Mouse (Mus musculus) E14TG2a.4 (cell line): ENCODE data around the gene Dlg4.

Experiments
- H3K27me3 ChIP-seq: 2 replicates; pipeline ENCODE4 v1.6.1; 2014; ENCODE audit warnings: low read length, control low read depth; ENCODE audit not compliant: insufficient read depth
- H3K36me3 ChIP-seq: 2 replicates; pipeline ENCODE4 v1.6.1; 2014; ENCODE audit warnings: low read length, control low read depth; ENCODE audit not compliant: insufficient read depth
- H3K4me1 ChIP-seq: replicated peaks from 2 replicates; pipeline ENCODE4 v1.6.1; 2014; ENCODE audit warnings: low read depth, low read length, control low read depth
- H3K4me3 ChIP-seq: replicated peaks from 2 replicates; pipeline ENCODE4 v1.5.1; 2014; ENCODE audit warnings: mild to moderate bottlenecking, low read length
- H3K9me3 ChIP-seq: 2 replicates; pipeline ENCODE4 v1.6.1; 2014; ENCODE audit warnings: low read length, control low read depth
- CTCF ChIP-seq: conservative IDR thresholded peaks from 2 replicates; pipeline ENCODE4 v1.5.1; 2014; ENCODE audit warnings: low read length
- NANOG ChIP-seq: IDR thresholded peaks from 2 replicates; pipeline ENCODE4 v1.6.1; 2014; ENCODE audit warnings: borderline replicate concordance, low read length, mixed read lengths
- POU5F1 ChIP-seq: IDR thresholded peaks from 2 replicates; pipeline ENCODE4 v1.6.1; 2014; ENCODE audit warnings: low read length, borderline replicate concordance

Dlg4 gene

DNA sequence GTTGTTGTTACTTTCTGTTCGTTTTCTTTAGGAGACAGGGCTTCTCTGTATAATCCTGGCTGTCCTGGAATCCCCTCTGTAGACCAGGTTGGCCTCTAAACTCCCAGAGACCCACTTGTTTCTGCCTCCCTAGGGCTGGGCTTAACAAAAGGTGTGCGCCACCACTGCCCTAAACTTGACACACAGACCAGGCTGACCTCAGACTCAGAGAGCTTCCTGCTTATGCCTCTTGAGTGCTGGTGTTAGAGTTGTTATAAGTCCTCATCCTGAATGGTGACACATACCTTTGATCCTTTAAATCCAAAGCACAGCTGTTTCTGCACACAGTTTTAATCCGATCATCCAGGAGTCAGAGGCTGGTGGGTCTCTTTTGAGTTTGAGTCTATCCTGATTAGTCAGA is 23.8 kb upstream of the Dlg4 start:
- TF ChIP-seq POU5F1 (no peak), CTCF (no peak), NANOG (no peak)
- H3K4me3 ChIP-seq: no peak overlapping the region
- peaks cover 51% of the 10 kb centered on the region for H3K36me3 ChIP-seq
- H3K9me3 ChIP-seq: no peaks in the 10 kb centered on the region
- H3K27me3 ChIP-seq: no peaks in the 10 kb centered on the region
- peaks cover 42% of the 10 kb centered on the region for H3K4me1 ChIP-seq

DNA sequence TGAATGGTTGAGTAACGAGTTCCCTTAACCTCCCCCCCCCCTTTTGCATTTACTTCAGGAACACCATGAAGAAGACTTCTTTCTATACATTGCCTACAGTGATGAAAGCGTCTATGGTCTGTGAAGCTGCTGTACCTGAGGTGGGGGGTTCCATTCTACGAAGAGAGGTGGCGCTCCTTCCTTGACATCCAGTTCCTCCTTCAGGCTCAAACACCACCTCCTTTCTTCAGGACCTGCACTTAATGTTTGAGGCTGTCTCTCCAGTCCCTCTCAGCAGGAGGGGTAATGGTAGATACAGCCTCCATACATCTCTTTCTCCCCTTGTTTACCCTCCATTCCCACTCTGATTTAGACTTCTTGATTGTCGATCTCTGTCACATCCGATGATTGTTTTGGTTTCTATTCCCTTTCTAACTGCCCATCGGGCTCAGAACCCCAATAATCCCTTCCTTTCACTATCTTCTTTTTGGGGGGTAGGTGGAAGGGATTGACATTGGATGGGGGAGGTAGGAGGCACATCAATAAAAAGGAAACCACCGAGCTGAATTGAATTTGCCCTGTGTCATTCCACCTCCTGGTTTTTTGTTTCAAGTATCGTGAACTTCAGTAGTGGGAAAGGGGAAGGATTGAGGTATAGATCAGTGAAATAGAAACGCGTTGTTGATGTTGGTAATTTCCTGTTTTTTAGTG is 22.2 kb upstream of the Dlg4 start:
- Histone ChIP-seq H3K4me3 (peak overlapping the region; percentile 100; the same call in 1 of the 2 replicates), H3K9me3 (no peaks in the 10 kb centered on the region), H3K27me3 (no peaks in the 10 kb centered on the region), H3K4me1 (peaks cover 58% of the 10 kb centered on the region), H3K36me3 (peaks cover 51% of the 10 kb centered on the region)
- TF ChIP-seq POU5F1: no peak
- TF ChIP-seq NANOG: no peak
- no peak for TF ChIP-seq CTCF

DNA sequence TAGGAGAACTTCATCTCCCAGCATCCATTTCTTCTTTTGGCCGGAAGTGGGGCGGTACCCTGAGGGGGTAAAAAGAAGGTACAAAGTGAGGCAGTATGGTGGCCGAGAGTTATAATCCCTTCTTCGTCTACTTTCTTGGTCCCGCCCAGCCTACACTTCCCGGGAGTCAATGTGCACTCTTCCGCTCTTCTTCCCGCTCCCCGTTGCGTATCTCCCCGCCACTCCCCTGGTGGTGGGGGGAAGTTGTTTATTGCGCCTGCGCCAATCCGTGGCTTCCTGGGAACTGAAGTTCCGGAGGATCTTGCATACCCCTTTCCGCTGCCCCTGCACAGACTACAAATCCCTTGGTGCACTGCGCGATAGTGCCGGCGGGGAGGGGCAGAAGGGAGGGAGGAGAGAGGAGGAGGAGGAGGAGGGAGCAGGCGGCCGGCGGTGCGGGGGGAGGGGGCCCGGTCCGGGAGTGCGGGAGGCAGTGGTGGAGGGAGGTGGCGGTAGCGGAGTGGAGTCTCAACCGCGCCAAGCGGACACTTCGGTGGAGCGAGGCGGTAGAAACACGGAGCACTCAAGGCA is 21.3 kb upstream of the Dlg4 start, which contains the start of gene Phf23:
Gene Phf23 (plus strand): TSS at position 387 of the 570 bp plus-strand sequence.
- no peak for TF ChIP-seq POU5F1
- TF ChIP-seq NANOG: no peak
- no peak for TF ChIP-seq CTCF
- peak within 1 kb of the TSS; percentile 100 for H3K4me3 ChIP-seq
- H3K36me3 ChIP-seq: peaks cover 52% of the 10 kb centered on the region
- no peaks in the 10 kb centered on the region for H3K9me3 ChIP-seq
- peaks cover 57% of the 10 kb centered on the region for H3K4me1 ChIP-seq
- no peaks in the 10 kb centered on the region for H3K27me3 ChIP-seq

DNA sequence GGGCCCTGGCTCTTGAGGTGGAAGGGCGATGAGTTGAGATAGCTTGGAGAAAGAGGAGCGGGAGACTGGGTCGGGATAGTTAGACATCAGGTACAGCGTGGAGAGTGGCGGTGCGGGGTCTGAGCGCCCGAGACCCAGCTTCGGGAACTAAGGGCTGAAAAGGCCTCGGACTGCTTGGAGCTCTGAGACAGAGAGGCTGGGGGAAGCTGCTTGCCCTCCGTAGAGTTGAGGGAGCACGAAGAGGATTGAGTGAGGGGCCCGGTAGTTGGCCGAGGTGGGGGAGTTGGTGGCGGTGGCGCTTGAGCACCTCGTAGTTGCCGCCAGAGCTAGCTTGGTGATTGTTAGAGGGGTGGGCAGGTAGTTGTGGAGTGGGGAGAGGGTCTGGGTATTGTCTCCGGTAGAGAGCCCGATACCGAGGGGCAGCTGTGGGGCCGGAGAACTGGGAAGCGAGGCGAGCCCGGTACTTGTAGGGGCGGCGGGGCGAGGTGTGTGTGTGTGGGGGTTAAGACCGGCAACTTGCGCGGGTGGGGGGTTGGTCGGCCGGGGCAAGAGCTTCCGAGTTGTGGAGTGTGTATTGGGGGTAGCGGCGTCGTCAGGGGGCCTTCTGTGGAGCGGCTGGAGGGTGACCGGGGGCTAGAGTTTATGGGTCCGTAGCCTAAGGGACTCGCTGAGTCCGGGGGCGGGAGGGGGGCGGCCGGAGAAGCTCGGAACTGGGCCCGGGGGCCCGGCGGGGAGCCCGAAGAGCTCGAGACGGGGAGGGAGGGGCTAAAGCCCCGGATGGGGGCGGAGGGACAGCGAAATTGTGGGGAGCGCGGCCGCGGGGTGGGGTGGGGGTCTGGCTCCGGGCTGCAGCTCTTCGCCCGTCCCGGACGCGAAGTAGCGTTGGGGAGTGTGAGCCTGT is 20.3 kb upstream of the Dlg4 start:
- Histone ChIP-seq H3K4me3 (peak overlapping the region; percentile 100), H3K9me3 (no peaks in the 10 kb centered on the region), H3K4me1 (peaks cover 58% of the 10 kb centered on the region), H3K36me3 (peaks cover 52% of the 10 kb centered on the region), H3K27me3 (no peaks in the 10 kb centered on the region)
- TF ChIP-seq POU5F1 (no peak), NANOG (no peak), CTCF (no peak)

DNA sequence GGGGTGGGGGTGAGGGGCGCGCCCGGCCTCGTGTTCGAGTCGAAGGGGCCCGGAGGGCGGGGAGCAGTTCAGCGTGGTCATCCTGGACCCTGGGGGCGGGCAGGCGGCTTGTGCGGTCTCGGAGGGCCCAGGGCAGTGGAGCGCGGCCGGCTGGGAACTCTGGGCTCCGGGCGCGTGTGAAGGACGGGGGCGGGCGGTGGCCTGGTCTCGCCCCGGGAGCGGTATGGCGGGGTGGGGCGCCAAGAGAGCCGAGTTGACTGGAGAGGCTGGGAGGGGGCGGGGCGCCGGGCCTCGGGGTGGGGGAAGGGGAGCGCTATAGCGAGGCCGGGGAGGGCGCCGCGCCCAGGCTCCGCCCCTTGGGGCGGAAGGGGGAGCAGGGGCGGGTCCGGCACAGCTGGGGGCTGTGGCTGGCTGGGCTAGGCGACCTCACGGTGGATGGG is 19.7 kb upstream of the Dlg4 start:
- TF ChIP-seq POU5F1: no peak
- no peak for TF ChIP-seq NANOG
- TF ChIP-seq CTCF: no peak
- Histone ChIP-seq H3K9me3 (no peaks in the 10 kb centered on the region), H3K27me3 (no peaks in the 10 kb centered on the region), H3K36me3 (peaks cover 54% of the 10 kb centered on the region), H3K4me3 (peak overlapping the region; percentile 100), H3K4me1 (peaks cover 62% of the 10 kb centered on the region)

DNA sequence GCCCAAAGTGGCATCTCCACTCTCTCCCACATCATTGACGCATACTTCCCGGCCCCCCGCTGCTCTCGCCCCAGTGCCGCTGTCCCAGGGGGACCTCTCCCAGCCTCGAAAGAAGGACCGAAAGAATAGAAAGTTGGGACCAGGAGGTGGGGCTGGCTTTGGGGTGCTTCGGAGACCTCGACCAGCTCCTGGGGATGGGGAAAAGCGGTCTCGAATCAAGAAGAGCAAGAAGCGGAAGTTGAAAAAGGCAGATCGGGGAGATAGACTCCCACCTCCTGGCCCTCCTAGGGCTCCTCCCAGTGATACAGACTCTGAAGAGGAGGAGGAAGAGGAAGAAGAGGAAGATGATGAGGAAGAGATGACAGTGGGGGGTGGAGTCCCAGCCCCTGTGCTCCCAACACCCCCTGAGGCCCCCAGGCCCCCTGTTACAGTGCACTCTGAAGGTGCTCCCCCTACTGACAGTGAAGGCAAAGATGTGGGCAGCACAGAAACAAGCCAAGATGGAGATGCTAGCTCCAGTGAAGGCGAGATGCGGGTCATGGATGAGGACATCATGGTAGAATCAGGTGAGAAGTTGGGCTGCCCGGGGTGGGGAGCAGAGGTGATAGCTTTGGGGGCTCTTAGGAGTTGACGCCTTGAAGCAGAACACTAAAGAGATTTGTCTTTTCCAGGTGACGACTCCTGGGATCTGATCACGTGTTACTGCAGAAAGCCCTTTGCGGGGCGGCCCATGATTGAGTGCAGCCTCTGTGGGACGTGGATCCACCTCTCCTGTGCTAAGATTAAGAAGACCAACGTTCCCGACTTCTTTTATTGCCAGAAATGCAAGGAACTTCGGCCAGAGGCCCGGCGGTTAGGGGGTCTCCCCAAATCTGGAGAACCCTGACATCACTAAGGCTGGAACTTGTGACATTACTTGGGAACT is 17.9 kb upstream of the Dlg4 start:
- H3K27me3 ChIP-seq: no peaks in the 10 kb centered on the region
- TF ChIP-seq POU5F1: no peak
- TF ChIP-seq CTCF: peak; percentile 25
- H3K4me1 ChIP-seq: peaks cover 70% of the 10 kb centered on the region
- no peaks in the 10 kb centered on the region for H3K9me3 ChIP-seq
- peak overlapping the region; percentile 100 for H3K4me3 ChIP-seq
- H3K36me3 ChIP-seq: peaks cover 59% of the 10 kb centered on the region

DNA sequence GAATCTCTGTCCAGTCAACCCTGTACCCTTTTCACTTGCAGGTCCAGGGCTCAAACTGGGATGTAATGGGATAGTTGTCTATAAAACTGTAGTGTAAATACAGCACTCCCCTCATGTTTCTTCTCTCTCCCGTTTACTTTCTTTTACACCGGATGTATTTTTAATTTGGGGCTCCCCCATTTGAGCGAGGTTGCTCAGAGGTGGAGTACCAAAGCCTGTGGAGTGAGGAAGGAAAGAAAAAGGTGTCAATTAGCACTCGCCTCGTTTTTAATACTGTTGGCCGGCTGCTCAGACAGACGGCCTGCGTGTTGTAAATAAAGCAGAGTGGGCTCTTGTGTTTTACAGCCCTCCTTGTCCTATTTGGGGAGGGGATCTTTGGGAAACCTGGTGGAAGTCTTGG is 17.1 kb upstream of the Dlg4 start:
- peaks cover 70% of the 10 kb centered on the region for H3K4me1 ChIP-seq
- H3K36me3 ChIP-seq: peaks cover 59% of the 10 kb centered on the region
- no peaks in the 10 kb centered on the region for H3K9me3 ChIP-seq
- no peaks in the 10 kb centered on the region for H3K27me3 ChIP-seq
- TF ChIP-seq CTCF: no peak
- TF ChIP-seq POU5F1: no peak
- no peak for TF ChIP-seq NANOG
- peak overlapping the region; percentile 35; the same call in 1 of the 2 replicates for H3K4me3 ChIP-seq
